Mouse (Mus musculus): ENCODE measurements around the gene Tmem186. TPM values are rescaled to one million over a fixed set of nuclear protein-coding genes. Genes with fewer than 3 reads are reported as not detected.

The Tmem186 gene
- polyA plus RNA-seq, 1 experiment from 2014 or later = 19.7 TPM

DNA sequence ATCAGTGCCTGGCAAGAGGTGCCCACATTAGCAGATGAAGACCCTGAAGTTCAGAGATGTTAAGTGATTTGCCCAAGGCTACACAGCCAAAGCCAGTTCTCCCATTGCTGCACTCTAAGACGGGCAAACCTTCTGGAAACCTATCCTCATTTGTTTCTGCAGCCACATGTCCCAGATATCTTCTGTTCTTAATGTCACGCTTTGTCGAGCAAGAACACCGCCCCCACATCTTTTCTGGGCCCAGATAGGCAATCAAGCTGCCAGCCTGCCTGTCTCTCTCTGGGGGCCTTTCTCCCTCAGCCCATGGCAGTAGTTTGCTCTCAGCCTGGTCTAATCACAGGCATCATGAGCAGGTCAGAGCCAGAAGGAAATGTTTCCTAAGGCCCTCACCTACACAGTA, 41.2 kb downstream of the Tmem186 start:
- ATAC-seq (ENCODE audit: borderline replicate concordance, extremely low read depth, low FRiP score, low TSS enrichment) = no peak
- H3K36me3 ChIP-seq = no peaks in the 10 kb centered on the region
- no peak overlapping the region for H3K4me3 ChIP-seq
- H3K27ac ChIP-seq = no peak overlapping the region
- no peaks in the 10 kb centered on the region for H3K9me3 ChIP-seq
- no peaks in the 10 kb centered on the region for H3K27me3 ChIP-seq
- H3K4me2 ChIP-seq = no peak overlapping the region
- no peaks in the 10 kb centered on the region for H3K4me1 ChIP-seq
- WGBS = 83% methylated on average over 4 of the region's 4 CpGs
- no peak overlapping the region for H3K9ac ChIP-seq

DNA sequence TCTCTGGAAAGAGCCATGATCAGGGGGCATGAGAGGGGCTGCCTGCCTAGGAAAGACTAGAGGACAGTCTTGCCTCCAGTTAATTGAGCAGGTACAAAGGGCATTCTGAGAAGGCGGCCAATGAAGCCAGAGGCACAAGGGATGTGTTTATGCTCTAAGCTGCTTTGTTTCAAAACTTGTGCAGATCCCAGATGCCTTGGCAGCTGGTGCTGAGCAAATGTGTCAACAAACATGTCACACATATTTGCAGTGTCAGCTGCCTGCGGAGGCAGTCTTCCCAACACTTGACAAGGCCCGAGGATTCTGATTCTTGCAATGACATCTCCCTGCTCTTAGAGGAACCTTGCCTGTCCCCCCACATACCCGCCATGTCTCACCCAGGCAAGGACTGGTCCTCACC, 42.1 kb downstream of the Tmem186 start:
- H3K4me3 ChIP-seq = no peak overlapping the region
- H3K27ac ChIP-seq = no peak overlapping the region
- no peak for ATAC-seq (ENCODE audit: borderline replicate concordance, extremely low read depth, low FRiP score, low TSS enrichment)
- no peaks in the 10 kb centered on the region for H3K27me3 ChIP-seq
- H3K4me2 ChIP-seq = no peak overlapping the region
- H3K4me1 ChIP-seq = no peaks in the 10 kb centered on the region
- 48% methylated on average over 4 of the region's 4 CpGs for WGBS
- H3K9ac ChIP-seq = no peak overlapping the region
- H3K36me3 ChIP-seq = no peaks in the 10 kb centered on the region
- no peaks in the 10 kb centered on the region for H3K9me3 ChIP-seq

DNA sequence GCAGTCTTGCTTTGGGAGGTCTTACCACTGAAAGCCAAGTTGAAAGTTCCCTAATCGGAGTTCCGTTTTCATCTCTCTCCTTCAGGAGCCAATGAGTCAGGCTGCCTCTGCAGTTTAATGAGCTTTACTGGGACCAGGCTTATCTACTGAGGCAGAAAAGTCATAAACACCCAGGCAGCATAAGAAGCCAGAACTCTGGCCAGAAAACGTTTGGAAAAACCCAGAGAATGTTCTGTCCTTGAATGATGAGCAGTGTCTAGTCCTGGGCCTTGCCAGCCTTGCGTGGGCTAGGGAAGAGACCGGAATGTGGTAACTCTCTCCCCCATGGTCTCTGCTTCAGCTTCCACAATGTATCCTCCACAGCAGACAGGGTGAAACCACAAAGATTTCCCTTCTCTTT, 52.5 kb downstream of the Tmem186 start:
- H3K27ac ChIP-seq = no peak overlapping the region
- H3K36me3 ChIP-seq = 0 out of 2 replicates have a peak, but pooled peaks cover 6% of the 10 kb centered on the region
- no peak overlapping the region for H3K9ac ChIP-seq
- H3K27me3 ChIP-seq = no peaks in the 10 kb centered on the region
- ATAC-seq (ENCODE audit: borderline replicate concordance, extremely low read depth, low FRiP score, low TSS enrichment) = no peak
- no peaks in the 10 kb centered on the region for H3K9me3 ChIP-seq
- H3K4me1 ChIP-seq = no peaks in the 10 kb centered on the region
- no peak overlapping the region for H3K4me3 ChIP-seq
- 75% methylated on average over 5 of the region's 5 CpGs for WGBS
- no peak overlapping the region for H3K4me2 ChIP-seq

DNA sequence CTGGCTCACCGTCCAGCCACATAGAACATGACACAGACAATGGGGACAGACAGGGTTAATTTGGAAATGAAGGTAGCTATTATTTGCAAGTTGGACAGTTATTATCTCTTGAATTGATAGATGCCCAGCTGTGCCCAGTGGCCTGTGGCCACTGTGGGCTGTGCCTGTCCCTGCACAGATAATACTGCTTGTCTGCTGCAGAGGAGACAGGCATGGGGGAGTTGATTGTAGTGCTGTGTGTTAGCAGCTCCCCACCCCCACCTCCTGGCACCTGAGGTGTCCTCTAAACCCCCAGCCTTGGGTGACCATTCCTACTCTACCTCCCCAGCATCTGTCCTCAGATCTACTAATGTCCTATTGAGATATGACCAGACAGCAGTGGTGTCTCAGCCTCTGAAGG, 53.3 kb downstream of the Tmem186 start:
- Histone ChIP-seq H3K4me2 (no peak overlapping the region), H3K9me3 (no peaks in the 10 kb centered on the region), H3K9ac (no peak overlapping the region), H3K27ac (no peak overlapping the region), H3K27me3 (no peaks in the 10 kb centered on the region), H3K36me3 (0 out of 2 replicates have a peak, but pooled peaks cover 6% of the 10 kb centered on the region), H3K4me1 (no peaks in the 10 kb centered on the region), H3K4me3 (no peak overlapping the region)
- no peak for ATAC-seq (ENCODE audit: borderline replicate concordance, extremely low read depth, low FRiP score, low TSS enrichment)
- WGBS = 86% methylated on average over 1 of the region's 1 CpGs

Small RNAs within 50 kb of the gene (microRNA-seq; reads per million reads assigned to microRNA genes)
- not detected for gene Gm22137

Other genes starting within 250 kb of the Tmem186 start
- gene Tmem114, start 212.6 kb downstream of the Tmem186 start, polyA plus RNA-seq (2015; fragmentation: Nextera tagmentation; extraction: Ambion mirVana) = not detected in 2 replicates
- 15.3 and 18.8 TPM in 2 replicates for gene Mettl22, start 166.9 kb downstream of the Tmem186 start, polyA plus RNA-seq (2015; fragmentation: Nextera tagmentation; extraction: Ambion mirVana)
- 19.9 and 22.4 TPM in 2 replicates for gene Abat, start 124.3 kb downstream of the Tmem186 start, polyA plus RNA-seq (2015; fragmentation: Nextera tagmentation; extraction: Ambion mirVana)
- gene Pmm2, start within 50 bp of the Tmem186 start, polyA plus RNA-seq (2015; fragmentation: Nextera tagmentation; extraction: Ambion mirVana) = 51.2 and 53.2 TPM in 2 replicates
- 93.7 and 96.8 TPM in 2 replicates for gene Carhsp1, start 34.4 kb upstream of the Tmem186 start, polyA plus RNA-seq (2015; fragmentation: Nextera tagmentation; extraction: Ambion mirVana)
- not detected in 2 replicates for gene Gm5767, start 43.1 kb upstream of the Tmem186 start, polyA plus RNA-seq (2015; fragmentation: Nextera tagmentation; extraction: Ambion mirVana)
- 24.8 and 26.7 TPM in 2 replicates for gene Usp7, start 154.6 kb upstream of the Tmem186 start, polyA plus RNA-seq (2015; fragmentation: Nextera tagmentation; extraction: Ambion mirVana)
- 19.3 and 20.8 TPM in 2 replicates for gene 1810013L24Rik, start 192.4 kb upstream of the Tmem186 start, polyA plus RNA-seq (2015; fragmentation: Nextera tagmentation; extraction: Ambion mirVana)